Mouse (Mus musculus): Measurements from ENCODE around the gene Sec1.
"Not testable (repeated sequence)": the region's sequence is repeated elsewhere in the genome, so short reads cannot be mapped to it uniquely, and the experiment has no call there.

The Sec1 gene

DNA sequence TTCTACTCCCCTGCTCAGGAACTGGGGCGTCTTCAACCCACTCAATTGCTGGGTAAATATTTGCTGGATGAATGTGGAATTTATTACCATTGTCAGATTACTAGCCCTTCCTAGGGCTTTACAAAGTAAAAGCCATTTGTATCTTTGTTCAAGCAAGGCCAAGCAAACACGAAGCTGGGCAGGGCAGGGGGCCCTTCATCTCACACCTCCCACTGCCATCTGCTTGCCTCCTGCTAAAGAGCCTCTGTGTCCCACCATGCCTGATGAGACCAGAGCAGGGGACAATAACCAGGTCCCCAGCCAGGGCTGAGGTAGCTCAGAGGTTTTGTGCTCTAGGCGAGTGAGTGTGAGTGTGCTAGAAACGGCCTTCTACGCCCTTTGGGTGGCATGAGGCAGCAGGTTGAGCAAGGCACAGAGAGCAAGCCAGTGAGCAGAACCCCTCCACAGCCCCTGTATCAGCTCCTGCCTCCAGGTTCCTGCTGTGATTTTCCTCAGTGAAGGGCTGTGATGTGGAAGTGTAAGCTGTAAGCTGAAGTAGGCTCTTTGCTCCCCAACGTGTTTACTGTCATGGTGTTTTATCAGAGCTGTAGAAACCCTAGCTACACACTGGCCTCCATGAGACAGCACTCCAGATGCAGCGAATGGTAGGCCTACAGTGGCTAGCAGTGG is 16.4 kb downstream of the Sec1 start:
- DNase-seq: no peak

DNA sequence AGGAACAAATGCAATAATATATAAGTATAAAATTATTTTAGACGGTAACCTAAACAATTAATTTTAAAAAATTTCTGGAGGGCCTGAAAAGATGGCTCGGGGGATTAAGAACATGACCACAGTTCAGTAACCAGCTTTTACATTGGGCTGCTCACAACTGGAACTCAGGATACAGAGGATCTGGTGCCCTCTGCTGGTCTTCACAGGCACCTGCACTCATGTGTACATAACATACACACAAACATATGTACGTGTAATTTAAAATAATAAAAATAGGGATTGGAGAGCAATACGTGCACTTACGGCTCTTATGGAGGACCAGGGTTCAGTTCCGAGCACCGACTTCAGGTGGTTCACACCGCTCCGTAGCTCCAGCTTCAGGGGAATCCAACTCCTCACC is 25.3 kb downstream of the Sec1 start:
- no peak for DNase-seq

DNA sequence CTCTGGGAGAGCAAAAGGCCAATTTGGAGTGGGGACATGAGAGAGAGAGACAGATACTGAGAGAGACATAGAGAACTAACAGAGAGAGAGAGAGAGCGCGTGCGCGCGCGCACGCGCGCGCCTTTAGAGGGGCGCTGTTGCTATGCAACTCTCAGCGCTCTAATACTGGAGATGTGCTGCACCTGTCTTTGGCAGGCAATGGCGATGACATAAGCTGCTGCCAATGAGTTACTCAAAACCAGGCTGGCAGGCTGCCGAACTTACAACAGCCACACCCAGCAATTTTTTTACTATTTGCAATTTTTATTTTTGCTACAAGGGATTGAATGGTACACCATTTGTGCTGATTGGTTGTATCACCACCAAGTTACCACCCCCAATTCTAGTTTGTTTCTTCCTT is 26.4 kb downstream of the Sec1 start:
- peak; percentile 45 for DNase-seq

DNA sequence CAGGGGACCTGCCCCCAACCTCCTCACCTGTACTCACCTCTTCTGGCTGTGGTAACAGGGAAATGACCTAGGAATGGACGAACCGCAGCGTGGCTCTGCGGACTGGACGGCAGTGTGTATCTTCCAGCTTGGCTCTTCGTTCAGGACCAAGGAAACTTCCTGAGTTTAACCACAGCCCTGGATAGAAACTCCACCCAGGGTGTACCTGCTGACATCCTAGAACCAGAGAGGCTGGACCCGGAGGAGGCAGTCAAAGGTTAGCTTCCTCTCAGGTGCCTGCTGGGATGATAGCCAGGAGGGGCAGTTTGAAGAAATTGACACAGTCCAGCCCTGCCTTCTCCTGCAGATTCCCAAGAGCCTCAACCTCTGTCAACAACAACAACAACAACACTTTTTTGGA is 28.0 kb downstream of the Sec1 start, which contains the start of gene Fut2:
Fut2 (minus strand) TSS at position 234 of the 400 bp plus-strand sequence.
- DNase-seq: no peak

DNA sequence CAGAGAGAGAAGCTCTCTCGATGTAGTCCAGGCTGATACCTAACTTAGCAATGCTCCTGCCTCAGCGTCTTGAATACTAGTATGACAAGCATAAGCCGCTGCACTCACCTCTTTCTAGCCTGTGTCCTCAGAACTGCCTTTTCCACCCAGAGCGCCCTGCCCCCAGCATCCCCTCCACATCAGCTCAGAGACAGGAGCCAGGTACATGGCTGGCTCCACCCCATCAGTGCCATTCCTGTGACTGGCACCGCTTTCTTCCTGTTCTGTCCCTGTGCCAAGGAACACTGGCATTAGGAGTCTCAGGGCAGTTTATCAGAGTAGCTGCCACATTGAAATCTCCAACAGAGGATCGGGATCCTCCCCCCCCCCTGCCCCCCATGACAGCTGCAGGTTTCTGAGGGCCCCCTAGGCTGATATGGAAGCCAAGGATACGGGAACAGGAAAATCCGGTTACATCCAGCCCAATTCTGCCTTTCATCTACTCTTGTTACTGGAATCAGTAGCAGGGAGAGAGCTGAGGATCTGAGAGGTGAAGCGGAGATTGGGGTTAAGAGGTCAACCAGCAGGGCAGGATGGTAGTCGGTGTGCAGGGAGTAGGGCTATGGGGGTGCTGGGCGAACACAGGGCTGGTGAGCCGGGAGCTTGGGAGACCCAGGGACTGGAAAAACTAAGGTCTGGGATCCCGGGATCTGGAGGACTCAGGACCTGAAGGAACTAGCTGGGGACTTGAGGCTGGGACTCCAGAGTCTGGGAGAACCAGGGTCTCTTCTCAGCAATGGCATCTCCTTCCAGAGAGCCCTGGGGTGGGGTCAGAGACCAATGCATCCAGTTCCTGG is 28.7 kb downstream of the Sec1 start:
- no peak for DNase-seq

DNA sequence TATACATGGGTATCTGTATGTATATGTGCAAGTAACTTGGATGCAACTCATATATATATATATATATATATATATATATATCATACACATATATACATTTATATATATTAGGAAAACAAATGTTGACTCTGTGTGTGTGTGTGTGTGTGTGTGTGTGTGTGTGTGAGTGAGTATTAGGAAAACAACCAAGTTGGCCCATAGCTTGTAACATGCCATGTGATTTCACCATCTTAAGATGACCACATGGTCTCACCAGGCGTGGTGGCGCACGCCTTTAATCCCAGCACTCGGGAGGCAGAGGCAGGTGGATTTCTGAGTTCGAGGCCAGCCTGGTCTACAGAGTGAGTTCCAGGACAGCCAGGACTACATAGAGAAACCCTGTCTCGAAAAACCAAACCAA is 32.5 kb downstream of the Sec1 start:
- DNase-seq: not testable (repeated sequence)

DNA sequence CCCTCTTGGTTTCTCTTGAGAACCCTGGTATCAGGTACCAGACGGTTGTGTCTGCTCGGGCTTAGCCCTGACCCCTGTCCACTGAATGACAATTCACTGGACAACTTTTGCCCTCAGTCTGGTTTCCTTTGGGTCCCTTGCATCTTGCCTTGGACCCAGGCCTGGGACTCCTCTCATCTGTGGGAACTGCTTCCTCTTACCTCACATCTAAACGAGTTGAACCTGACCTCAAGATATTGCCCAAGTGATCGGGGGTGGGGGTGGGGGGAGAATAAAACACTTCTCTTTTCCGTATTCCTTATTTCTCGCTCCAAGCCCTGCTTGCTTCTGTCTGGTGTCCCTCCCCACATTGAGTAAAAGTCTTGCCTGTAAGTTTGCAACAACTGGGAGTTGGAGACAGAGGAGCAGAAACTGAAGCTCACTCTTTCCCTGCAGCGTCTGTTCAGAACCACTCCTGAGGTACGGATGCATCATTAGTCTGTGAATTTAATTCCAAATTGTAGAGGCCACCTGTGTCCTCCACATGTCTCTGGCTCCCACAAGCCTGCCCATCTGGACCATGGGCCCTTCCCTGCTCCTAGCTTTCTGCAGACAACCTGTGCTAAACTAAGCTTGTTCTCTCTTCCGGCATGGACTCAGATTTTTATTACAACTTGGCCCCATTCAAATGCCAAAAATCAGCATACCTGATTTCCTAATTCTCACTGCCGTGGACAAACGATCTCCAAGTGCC is 33.3 kb downstream of the Sec1 start:
- DNase-seq: no peak

DNA sequence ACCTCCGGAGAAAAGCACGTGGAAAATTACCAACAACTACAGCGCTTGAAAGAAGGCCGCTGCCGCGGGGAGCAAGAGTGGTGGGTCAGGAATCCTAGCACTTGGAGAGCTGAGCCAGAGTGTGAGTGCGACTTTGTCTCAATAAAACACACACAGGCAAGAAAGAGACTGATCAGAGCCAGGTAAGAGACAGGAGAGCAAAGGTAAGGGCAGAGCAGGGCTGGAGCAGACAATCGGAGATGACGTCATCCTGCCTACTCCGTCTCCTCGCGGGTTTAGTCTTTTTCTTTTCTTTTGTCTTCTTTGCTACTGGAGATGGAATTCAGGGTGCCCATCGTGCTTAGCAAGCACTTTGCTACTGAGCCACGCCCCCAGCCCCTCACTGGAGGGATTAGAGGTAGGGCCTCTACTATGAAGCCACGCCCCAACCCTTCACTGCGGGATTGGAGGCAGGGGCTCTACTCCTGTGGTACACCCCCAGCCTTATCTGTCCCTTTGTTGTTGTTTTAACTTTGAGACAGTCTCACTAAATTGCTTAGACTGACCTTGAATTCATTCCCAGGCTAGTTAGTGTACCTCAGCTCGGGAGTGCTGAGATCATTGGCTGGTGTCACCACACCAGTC is 39.7 kb downstream of the Sec1 start:
- no peak for DNase-seq

DNA sequence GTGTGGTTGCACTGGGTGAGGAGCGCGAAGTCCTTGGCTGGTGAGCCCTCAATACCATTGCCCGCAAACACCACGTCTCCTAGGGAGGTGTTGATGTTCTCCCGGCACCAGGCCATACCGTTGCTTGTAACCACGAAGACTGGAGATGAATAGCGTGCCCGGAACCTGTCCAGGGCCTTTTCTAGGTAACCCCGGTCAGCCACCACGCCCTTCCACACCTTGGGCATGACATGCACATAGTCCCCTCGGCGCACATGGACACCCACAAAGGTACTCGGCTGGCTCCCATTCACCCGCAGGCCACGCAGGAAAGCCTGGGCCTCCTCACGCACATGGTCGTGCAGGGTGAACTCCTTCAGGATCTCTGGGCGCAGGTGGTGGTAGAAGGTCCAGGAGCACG is 43.7 kb downstream of the Sec1 start:
- not testable (repeated sequence) for DNase-seq

DNA sequence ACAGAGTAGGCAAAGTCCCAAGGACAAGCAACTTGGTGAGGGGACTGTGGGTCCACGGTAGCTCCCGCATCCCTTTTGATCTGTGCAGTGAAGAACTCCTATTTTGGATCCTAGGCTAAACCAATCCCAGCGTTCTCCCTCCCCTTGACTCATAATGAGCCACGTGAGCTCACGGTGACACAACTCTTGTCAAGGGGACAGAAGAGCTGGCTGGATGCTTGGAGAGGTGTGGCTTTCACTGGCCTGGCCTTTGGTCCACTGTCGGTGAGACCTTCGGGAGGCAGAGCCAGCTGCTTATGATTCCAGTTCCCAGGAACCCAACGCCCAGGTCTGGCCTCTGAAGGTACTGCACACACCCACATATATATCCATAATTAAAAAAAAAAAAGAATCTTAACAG is 44.9 kb downstream of the Sec1 start:
- DNase-seq: no peak

DNA sequence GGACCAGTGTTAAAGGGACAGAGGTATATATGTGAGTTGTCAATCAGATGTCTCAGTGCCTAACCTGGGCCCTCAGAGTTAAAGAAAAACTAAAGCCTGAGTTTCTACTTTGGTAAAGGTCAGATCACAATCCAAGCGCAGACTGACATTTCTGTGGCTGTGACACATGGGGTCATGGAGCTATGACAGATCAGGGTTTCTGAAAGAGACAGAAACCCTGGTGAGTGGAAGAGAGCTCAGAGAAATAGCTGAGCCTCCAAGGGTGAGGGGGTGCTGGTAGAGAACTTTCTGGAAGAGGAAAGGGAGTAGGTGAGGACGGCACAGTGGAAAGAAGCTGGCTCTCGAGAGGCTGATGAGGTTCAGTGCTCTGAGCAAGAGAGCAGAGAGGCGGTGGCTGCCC is 47.5 kb downstream of the Sec1 start:
- DNase-seq: no peak

DNA sequence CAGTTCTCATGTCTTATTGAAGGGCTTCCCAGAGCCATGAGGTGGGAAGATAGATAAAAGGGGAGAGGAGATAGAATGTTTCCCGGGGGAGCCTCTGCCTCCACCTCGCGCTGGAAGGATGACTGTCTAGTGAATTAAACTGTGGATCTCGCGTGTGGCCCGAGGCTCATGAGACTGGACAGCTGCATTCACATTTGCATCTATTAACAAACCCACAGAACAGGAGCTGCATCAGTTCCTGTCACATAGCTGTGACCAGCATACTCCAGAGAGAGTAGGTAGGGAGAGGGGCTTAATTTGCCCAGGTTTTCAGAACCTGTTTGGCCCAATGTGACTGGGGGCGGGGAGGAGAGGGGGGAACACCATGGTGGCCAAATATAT is 48.6 kb downstream of the Sec1 start:
- DNase-seq: no peak

DNA sequence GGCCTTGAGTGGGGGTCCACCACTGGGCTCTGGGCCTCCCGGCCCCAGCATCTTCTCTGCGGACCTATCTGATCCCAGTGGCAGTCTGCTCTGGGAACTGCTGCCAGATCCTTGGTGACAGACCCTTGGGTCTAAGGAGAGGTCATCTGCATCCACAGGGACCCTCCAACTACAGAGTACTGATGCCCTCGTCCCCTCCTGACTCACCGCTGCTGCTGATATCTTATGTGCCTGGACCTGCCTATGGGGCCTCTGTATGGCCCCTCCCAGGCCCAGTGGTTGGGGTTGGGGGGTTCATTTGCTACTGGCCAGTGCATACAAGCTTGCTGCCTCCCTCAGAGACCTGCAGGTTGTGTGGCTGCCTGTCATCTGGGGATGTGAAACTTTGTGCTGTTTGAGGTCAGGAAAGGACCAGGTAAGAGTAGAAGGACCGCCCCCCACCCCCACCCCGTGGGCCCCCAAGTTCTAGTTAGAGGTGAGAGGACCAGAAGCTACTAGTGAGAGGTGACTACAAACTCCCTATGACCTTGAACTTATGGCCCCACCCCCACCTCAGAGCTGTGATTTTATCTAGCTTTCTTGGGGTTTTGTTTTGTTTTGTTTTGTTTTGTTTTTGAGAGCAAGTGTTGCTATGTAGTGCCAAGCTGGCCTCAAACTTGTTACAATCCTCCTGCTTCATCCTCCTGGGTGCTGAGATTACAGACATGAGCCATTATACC is 49.2 kb downstream of the Sec1 start:
- no peak for DNase-seq

DNA sequence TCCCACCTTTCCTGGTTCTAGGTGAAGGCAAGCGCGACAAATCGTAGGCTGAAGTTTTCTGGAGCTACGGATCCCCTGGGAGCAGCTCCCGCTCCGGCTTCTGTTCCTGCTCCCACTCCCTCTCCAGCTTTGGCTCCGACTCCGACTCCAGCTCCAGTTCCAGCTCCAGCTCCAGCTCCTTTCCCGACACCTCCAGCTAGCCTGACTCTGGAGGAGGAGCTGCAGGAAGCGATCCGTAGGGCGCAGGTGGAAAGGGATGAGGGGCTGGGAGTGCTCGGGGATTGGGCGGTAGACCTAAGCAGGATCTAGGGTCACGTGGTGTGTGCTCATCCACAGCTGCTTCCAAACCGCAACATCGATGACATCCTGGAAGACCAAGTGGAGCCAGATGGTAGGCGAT is 50.0 kb downstream of the Sec1 start:
- DNase-seq: peak; percentile 60

DNA sequence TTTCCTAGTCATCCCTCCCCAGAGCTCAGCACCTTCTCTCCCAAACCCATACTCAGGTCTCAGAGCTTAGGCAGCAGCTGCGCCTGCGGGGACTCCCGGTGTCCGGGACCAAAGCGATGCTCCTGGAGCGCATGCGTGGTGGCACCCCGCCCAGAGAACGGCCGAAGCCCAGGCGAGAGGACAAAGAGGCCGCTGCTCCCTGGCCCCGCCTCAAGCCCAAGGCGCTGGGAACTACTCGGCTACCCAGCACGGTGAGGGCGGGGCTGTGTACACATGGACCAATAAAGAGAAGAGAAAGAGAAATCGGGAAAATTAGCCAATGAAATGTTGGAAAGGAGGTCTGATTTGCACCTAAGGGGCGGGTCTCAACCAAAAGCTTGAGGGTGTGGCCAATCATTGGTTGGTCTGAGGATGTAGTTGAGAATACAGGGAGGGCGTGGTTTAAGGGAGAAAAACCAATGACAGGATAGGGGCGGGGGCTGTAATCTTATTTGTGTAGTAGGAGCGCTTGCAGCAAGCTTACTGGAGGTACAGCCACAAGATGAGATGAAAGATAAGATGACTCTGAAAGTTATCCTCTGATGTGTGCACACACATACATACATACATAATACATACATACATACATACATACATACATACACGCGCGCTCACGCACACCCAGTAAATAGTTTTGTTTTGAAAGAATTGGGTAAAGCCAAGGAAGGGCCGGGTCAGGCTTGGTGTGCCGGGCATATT is 50.6 kb downstream of the Sec1 start:
- DNase-seq: peak; percentile 90

DNA sequence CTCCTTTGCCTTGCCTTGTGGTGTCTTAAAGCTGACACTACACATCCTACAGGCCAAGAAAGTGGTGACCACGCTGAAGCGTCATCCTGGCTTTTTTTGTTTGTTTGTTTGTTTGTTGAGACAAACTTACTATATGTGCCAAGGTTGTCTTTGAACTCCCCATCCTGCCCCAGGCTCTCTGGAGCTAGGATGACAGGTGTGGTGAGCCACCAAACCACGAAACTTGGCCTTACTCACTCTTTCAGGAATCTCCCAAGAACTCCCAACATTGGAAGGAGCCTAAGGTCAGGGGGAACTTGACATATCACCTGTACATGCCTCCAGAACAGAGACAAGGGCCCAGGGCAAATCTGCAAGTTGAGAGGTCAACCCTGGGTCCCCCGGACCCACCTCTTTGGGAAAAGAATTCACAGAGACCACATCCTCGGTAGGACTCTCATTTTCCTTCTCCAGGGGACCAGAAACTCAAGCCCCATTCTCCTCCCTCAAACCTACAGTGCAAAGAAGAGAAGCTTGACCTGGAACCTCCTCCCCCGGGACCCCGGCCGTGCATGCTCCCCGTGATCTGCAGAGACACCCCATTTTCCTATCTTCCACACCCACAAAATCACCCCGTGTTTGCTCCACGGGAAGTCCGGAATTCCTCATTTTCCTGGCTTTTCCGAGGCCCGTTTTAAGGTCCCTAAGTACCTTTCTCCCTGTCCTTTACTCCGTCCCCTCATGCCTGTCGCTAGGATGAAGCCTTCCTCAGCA is 51.5 kb downstream of the Sec1 start:
- DNase-seq: no peak

DNA sequence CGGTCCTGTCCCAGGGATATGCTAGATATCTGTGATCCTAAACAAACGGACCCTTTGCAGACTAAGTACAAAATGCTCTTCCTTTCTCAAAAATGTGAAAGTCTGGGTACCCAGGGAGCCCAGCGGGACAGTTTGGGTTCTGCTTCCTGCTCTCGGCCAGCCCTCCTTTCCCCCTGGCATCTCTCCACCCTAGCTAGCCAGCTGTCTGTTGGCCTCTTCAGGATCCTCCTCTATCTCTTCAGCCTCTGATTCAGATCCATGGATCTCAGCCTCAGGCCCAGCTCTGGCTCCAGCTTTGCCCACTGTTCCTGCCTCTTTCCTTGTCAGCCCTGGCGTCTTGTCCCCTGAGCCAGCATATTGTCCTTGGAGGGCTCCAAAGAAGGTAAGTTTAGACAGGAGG is 52.1 kb downstream of the Sec1 start:
- DNase-seq: no peak

DNA sequence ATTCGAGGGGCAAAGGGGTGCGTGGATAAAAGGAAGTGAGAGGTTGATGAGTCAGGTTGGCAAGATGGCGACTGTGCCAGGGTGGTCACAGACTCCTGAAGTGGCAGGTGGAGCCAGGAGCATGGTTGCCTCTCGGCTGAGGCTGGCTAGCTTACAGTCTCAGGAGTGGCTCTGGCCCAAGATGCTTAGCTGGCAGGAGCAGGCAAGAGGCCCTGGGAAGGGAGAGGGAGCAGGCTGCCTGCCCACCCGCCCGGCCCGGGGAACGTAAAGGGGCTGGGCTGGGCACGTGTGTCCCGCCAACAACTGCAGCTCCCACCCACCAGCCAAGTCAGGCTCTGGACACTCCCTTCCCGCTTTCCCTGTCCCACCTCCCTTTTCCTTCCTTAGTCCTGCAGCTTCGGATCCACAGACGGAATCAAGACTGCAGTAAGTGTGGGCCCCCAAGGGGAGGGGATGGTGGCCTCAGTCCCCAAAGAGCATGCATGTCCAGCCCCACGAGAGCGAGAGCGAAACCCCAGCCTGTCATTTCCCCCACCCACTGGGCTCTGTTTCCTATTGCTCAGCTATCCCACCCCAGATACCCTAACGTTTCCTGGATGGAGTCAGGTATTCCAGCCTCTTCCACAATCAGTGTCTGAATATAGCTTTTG is 52.7 kb downstream of the Sec1 start:
- no peak for DNase-seq

DNA sequence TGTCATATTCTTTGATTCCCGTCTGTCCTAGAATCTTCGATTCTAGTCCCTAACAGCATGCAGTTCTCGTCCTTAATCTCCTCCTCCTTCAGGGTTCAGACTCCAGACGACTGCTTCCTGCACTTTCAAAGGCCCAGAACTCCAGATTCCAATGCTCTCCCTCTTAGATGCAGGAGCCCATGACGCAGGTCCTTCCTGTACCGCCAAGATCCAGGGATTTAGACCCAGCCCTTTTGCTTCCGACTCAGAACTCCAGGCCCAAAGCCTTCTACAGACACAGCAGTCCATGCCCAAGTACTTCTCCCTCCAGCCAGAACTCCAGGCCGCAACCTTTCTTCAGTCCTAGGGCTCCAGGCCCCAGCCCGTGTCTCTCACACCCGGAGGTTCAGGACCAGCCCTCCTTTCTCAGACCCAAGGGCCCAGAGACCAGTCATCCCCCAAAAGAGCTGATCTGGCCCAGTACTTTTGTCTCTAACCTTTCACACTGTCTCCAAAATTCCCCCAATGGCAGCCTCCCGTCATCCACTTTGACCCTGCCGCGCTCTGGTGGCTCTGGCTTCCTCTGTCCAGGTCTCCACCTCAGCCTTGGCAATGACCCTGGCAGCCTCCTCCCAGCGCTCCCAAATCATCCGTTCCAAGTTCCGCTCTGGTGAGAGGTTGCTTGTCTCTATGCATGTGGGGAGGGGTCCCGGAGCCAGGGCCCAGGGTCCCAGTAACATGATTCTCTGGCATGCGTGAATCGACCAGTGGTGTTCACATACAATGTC is 53.8 kb downstream of the Sec1 start:
- DNase-seq: no peak

DNA sequence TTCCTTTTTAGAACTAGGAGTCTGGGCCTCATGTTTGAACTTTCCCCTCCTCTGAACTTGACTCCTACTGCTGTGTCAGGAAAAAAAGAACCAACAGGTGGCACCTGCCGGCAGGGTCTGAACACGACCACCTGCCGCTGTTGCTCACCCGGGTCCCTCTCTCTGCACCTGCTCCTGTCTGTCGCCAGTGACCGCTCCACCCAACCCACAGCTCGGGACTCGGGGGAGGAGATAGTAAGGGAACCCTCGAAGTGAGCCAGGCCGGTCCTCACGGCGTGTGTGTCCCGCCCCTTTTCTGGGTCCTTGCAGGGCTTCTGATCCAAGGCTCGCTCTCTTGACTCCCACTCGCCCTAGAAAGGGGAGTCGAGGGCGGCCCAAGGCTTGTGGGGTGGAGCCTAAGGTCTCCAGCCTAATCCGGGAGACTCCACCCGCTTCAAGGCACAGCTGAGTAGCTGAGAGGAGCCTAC is 54.6 kb downstream of the Sec1 start, which contains the start of gene Mamstr:
Mamstr (plus strand) TSS at position 417 of the 467 bp plus-strand sequence.
- DNase-seq: peak; percentile 20
